Mouse (Mus musculus): Measurements from ENCODE around the gene Actr5. TPM values are rescaled to one million over a fixed set of nuclear protein-coding genes. Genes with fewer than 3 reads are reported as not detected.
A peak's percentile ranks its signal among the peaks of the same experiment; 100 is the strongest.

Gene Actr5
- polyA plus RNA-seq, 1 experiment from 2014 or later: 5.6 TPM

- Histone ChIP-seq H3K36me3 (no peaks in the 10 kb centered on the region), H3K4me1 (replicated peaks) (peaks cover 9% of the 10 kb centered on the region; the same call in 1 of the 2 replicates), H3K27me3 (no peaks in the 10 kb centered on the region), H3K9ac (no peak overlapping the region), H3K9me3 (replicated peaks) (no peaks in the 10 kb centered on the region), H3K4me3 (no peak overlapping the region), H3K4me2 (no peak overlapping the region), H3K27ac (no peak overlapping the region)
- ATAC-seq (replicated peaks; ENCODE audit: insufficient number of reproducible peaks, insufficient read depth, low FRiP score, low read depth): no peak
- 57% methylated on average over 7 of the region's 7 CpGs for WGBS
Observed at GRCm38 (mm10) chr2:158651159-158651908, 26.6 kb downstream of the Actr5 start.

GRCm38 (mm10) chr2:158652985-158653384 is 28.3 kb downstream of the Actr5 start:
- H3K27ac ChIP-seq: no peak overlapping the region
- H3K27me3 ChIP-seq: no peaks in the 10 kb centered on the region
- no peak overlapping the region for H3K4me3 ChIP-seq
- no peak overlapping the region for H3K4me2 ChIP-seq
- no peaks in the 10 kb centered on the region for H3K9me3 ChIP-seq (replicated peaks)
- WGBS: 6% methylated on average over 4 of the region's 4 CpGs
- H3K36me3 ChIP-seq: no peaks in the 10 kb centered on the region
- H3K9ac ChIP-seq: no peak overlapping the region
- ATAC-seq (replicated peaks; ENCODE audit: insufficient number of reproducible peaks, insufficient read depth, low FRiP score, low read depth): no peak
- peaks cover 9% of the 10 kb centered on the region; the same call in 1 of the 2 replicates for H3K4me1 ChIP-seq (replicated peaks)

GRCm38 (mm10) chr2:158654717-158655116 is 30.0 kb downstream of the Actr5 start:
- Histone ChIP-seq H3K27ac (no peak overlapping the region), H3K9me3 (replicated peaks) (no peaks in the 10 kb centered on the region), H3K4me3 (no peak overlapping the region), H3K27me3 (no peaks in the 10 kb centered on the region), H3K4me1 (replicated peaks) (peaks cover 15% of the 10 kb centered on the region; the same call in 1 of the 2 replicates), H3K36me3 (no peaks in the 10 kb centered on the region), H3K9ac (no peak overlapping the region), H3K4me2 (no peak overlapping the region)
- WGBS: 62% methylated on average over 9 of the region's 9 CpGs
- ATAC-seq (replicated peaks; ENCODE audit: insufficient number of reproducible peaks, insufficient read depth, low FRiP score, low read depth): no peak

GRCm38 (mm10) chr2:158655806-158656205 is 31.1 kb downstream of the Actr5 start:
- Histone ChIP-seq H3K27me3 (no peaks in the 10 kb centered on the region), H3K27ac (no peak overlapping the region), H3K4me3 (no peak overlapping the region), H3K9me3 (replicated peaks) (no peaks in the 10 kb centered on the region), H3K36me3 (no peaks in the 10 kb centered on the region), H3K4me1 (replicated peaks) (peaks cover 15% of the 10 kb centered on the region; the same call in 1 of the 2 replicates), H3K4me2 (no peak overlapping the region), H3K9ac (no peak overlapping the region)
- no peak for ATAC-seq (replicated peaks; ENCODE audit: insufficient number of reproducible peaks, insufficient read depth, low FRiP score, low read depth)
- 66% methylated on average over 4 of the region's 4 CpGs for WGBS

GRCm38 (mm10) chr2:158658822-158659221 is 34.1 kb downstream of the Actr5 start:
- no peaks in the 10 kb centered on the region for H3K36me3 ChIP-seq
- no peaks in the 10 kb centered on the region for H3K9me3 ChIP-seq (replicated peaks)
- ATAC-seq (replicated peaks; ENCODE audit: insufficient number of reproducible peaks, insufficient read depth, low FRiP score, low read depth): peak; percentile 74
- no peak overlapping the region for H3K4me2 ChIP-seq
- H3K27me3 ChIP-seq: no peaks in the 10 kb centered on the region
- H3K9ac ChIP-seq: no peak overlapping the region
- no peak overlapping the region for H3K4me3 ChIP-seq
- H3K4me1 ChIP-seq (replicated peaks): peaks cover 6% of the 10 kb centered on the region; the same call in 1 of the 2 replicates
- WGBS: 46% methylated on average over 6 of the region's 6 CpGs
- peak overlapping the region; percentile 64 for H3K27ac ChIP-seq

GRCm38 (mm10) chr2:158659346-158659745 is 34.7 kb downstream of the Actr5 start:
- Histone ChIP-seq H3K4me2 (no peak overlapping the region), H3K27me3 (no peaks in the 10 kb centered on the region), H3K4me3 (no peak overlapping the region), H3K9ac (no peak overlapping the region), H3K9me3 (replicated peaks) (no peaks in the 10 kb centered on the region), H3K4me1 (replicated peaks) (peaks cover 6% of the 10 kb centered on the region; the same call in 1 of the 2 replicates), H3K36me3 (no peaks in the 10 kb centered on the region), H3K27ac (peak overlapping the region; percentile 64)
- WGBS: 70% methylated on average over 3 of the region's 3 CpGs
- ATAC-seq (replicated peaks; ENCODE audit: insufficient number of reproducible peaks, insufficient read depth, low FRiP score, low read depth): no peak

GRCm38 (mm10) chr2:158665098-158665497 is 40.4 kb downstream of the Actr5 start, which contains the start of gene Ppp1r16b:
Ppp1r16b (plus strand) TSS chr2:158665398.
- WGBS: 51% methylated on average over 4 of the region's 4 CpGs
- H3K27ac ChIP-seq: 0 out of 2 replicates have a peak within 1 kb of the TSS, but pooled peaks have one; percentile 22
- no peaks in the 10 kb centered on the region for H3K36me3 ChIP-seq
- no peak for ATAC-seq (replicated peaks; ENCODE audit: insufficient number of reproducible peaks, insufficient read depth, low FRiP score, low read depth)
- H3K4me1 ChIP-seq (replicated peaks): peaks cover 37% of the 10 kb centered on the region
- H3K4me3 ChIP-seq: no peak within 1 kb of the TSS
- H3K9ac ChIP-seq: no peak within 1 kb of the TSS
- H3K9me3 ChIP-seq (replicated peaks): no peaks in the 10 kb centered on the region
- peaks cover 53% of the 10 kb centered on the region for H3K27me3 ChIP-seq
- no peak within 1 kb of the TSS for H3K4me2 ChIP-seq

- WGBS: 56% methylated on average over 13 of the region's 13 CpGs
- H3K36me3 ChIP-seq: no peaks in the 10 kb centered on the region
- peak overlapping the region; percentile 22; the same call in 1 of the 2 replicates for H3K27ac ChIP-seq
- peak overlapping the region; percentile 95; the same call in 1 of the 2 replicates for H3K4me2 ChIP-seq
- H3K4me1 ChIP-seq (replicated peaks): peaks cover 37% of the 10 kb centered on the region
- H3K9me3 ChIP-seq (replicated peaks): no peaks in the 10 kb centered on the region
- peak overlapping the region; percentile 60 for H3K4me3 ChIP-seq
- no peak overlapping the region for H3K9ac ChIP-seq
- ATAC-seq (replicated peaks; ENCODE audit: insufficient number of reproducible peaks, insufficient read depth, low FRiP score, low read depth): no peak
- peaks cover 62% of the 10 kb centered on the region for H3K27me3 ChIP-seq
Observed at GRCm38 (mm10) chr2:158666071-158666800, 41.5 kb downstream of the Actr5 start.

- peaks cover 62% of the 10 kb centered on the region for H3K27me3 ChIP-seq
Observed at GRCm38 (mm10) chr2:158667022-158667670, 42.5 kb downstream of the Actr5 start.

GRCm38 (mm10) chr2:158667671-158668432 is 43.2 kb downstream of the Actr5 start:
- peak overlapping the region; percentile 95 for H3K4me2 ChIP-seq
- H3K9ac ChIP-seq: peak overlapping the region; percentile 59
- H3K36me3 ChIP-seq: no peaks in the 10 kb centered on the region
- ATAC-seq (replicated peaks; ENCODE audit: insufficient number of reproducible peaks, insufficient read depth, low FRiP score, low read depth): peak; percentile 37; the same call in 1 of the 2 replicates
- H3K27me3 ChIP-seq: peaks cover 62% of the 10 kb centered on the region
- H3K4me1 ChIP-seq (replicated peaks): peaks cover 37% of the 10 kb centered on the region
- WGBS: under 1% methylated on average over 54 of the region's 54 CpGs
- H3K27ac ChIP-seq: peak overlapping the region; percentile 51
- H3K4me3 ChIP-seq: peak overlapping the region; percentile 60
- no peaks in the 10 kb centered on the region for H3K9me3 ChIP-seq (replicated peaks)

More at GRCm38 (mm10) chr2:158667022-158667670, 42.5 kb downstream of the Actr5 start:
- Histone ChIP-seq H3K27ac (peak overlapping the region; percentile 50), H3K9me3 (replicated peaks) (no peaks in the 10 kb centered on the region), H3K9ac (peak overlapping the region; percentile 59), H3K36me3 (no peaks in the 10 kb centered on the region), H3K4me2 (peak overlapping the region; percentile 95), H3K4me3 (peak overlapping the region; percentile 60), H3K4me1 (replicated peaks) (peaks cover 37% of the 10 kb centered on the region)
- whole genome bisulfite sequencing: under 1% methylated on average over 47 of the region's 47 CpGs
- ATAC-seq (replicated peaks; ENCODE audit: insufficient number of reproducible peaks, insufficient read depth, low FRiP score, low read depth): peak; percentile 57
